7 mouse cellular contexts compared by ENCODE assay signal in genomic region chr5:90640286-90641217, GRCm38 (mm10). TPM values are rescaled to one million over a fixed set of nuclear protein-coding genes. Genes with fewer than 3 reads are reported as not detected.
A peak's percentile ranks its signal among the peaks of the same experiment; 100 is the strongest.
DNase-seq lines count a peak whose midpoint lies in the region; ATAC-seq and TF ChIP-seq lines count a peak whose summit lies in the region.

Rassf6 (minus strand) TSS chr5:90640657.

- peak; percentile 6 for DNase-seq in CD4-positive helper T cell, adult 2 months (ENCODE audit: low read depth, low spot score)
- peak; percentile 14 for DNase-seq in ES-CJ7 (ENCODE audit: low read depth, low spot score)
- DNase-seq in embryonic facial prominence, embryonic 14.5 days (ENCODE audit: low spot score): peak; percentile 57
- peak; percentile 81 to 85 for DNase-seq in lung, adult 18-20 months
- peak; percentile 53 for DNase-seq in ovary, postnatal 36 days (ENCODE audit: low spot score)
- no peak for DNase-seq in c-Kit-positive CD71-positive TER-119-positive erythroid progenitor cells, embryonic 14.5 days (ENCODE audit: low spot score)

- no peak for TF ChIP-seq CTCF in intestine, postnatal 0 days (IDR thresholded peaks at IDR 0.05; ENCODE audit: low read depth)

- H3K4me1 ChIP-seq in embryonic facial prominence, embryonic 14.5 days (ENCODE audit: control insufficient read depth, insufficient read depth, low read length): peaks cover 6% of the 10 kb centered on the region; the same call in 1 of the 2 replicates
- no peaks in the 10 kb centered on the region for H3K4me1 ChIP-seq in intestine, postnatal 0 days (replicated peaks; ENCODE audit: control insufficient read depth, insufficient read depth, low read length)

- no peaks in the 10 kb centered on the region for H3K36me3 ChIP-seq in embryonic facial prominence, embryonic 14.5 days (ENCODE audit: control insufficient read depth, insufficient read depth, low read length)
- no peaks in the 10 kb centered on the region for H3K36me3 ChIP-seq in intestine, postnatal 0 days (ENCODE audit: control insufficient read depth, insufficient read depth)

- no peak within 1 kb of the TSS for H3K27ac ChIP-seq in embryonic facial prominence, embryonic 14.5 days (replicated peaks; ENCODE audit: low read depth, low read length)
- H3K27ac ChIP-seq in intestine, postnatal 0 days (ENCODE audit: low read depth, low read length): peak within 1 kb of the TSS; percentile 90

- H3K9ac ChIP-seq in embryonic facial prominence, embryonic 14.5 days (ENCODE audit: low read depth, low read length): peak within 1 kb of the TSS; percentile 56
- peak within 1 kb of the TSS; percentile 71 for H3K9ac ChIP-seq in intestine, postnatal 0 days (ENCODE audit: low read depth, low read length)

- H3K4me2 ChIP-seq in embryonic facial prominence, embryonic 14.5 days (ENCODE audit: low read depth, low read length): peak within 1 kb of the TSS; percentile 88
- peak within 1 kb of the TSS; percentile 65 for H3K4me2 ChIP-seq in intestine, postnatal 0 days (replicated peaks; ENCODE audit: low read depth)

- no peaks in the 10 kb centered on the region for H3K9me3 ChIP-seq in embryonic facial prominence, embryonic 14.5 days (ENCODE audit: control insufficient read depth, low read length)
- no peaks in the 10 kb centered on the region for H3K9me3 ChIP-seq in intestine, postnatal 0 days (ENCODE audit: control insufficient read depth)

- peak; percentile 92 for ATAC-seq in embryonic facial prominence, embryonic 14.5 days (ENCODE audit: low read depth)
- ATAC-seq in intestine, postnatal 0 days: peak; percentile 96

- peak within 1 kb of the TSS; percentile 44 for H3K4me3 ChIP-seq in embryonic facial prominence, embryonic 14.5 days (ENCODE audit: low read depth, low read length)
- H3K4me3 ChIP-seq in intestine, postnatal 0 days (ENCODE audit: low read depth, low read length): peak within 1 kb of the TSS; percentile 49

- no peaks in the 10 kb centered on the region; the same call in 1 of the 2 replicates for H3K27me3 ChIP-seq in embryonic facial prominence, embryonic 14.5 days (replicated peaks; ENCODE audit: control insufficient read depth, insufficient read depth, low read length)
- H3K27me3 ChIP-seq in intestine, postnatal 0 days (replicated peaks; ENCODE audit: control insufficient read depth, insufficient read depth, low read length): no peaks in the 10 kb centered on the region

- WGBS in embryonic facial prominence, embryonic 14.5 days: 6% methylated on average over 25 of the region's 26 CpGs
- WGBS in intestine, postnatal 0 days: 9% methylated on average over 26 of the region's 26 CpGs

RNA-seq across cellular contexts. Expression of gene Rassf6, which starts in this region (rescaled TPM):
- 2.0 and 2.1 TPM in 2 replicates for polyA plus RNA-seq in embryonic facial prominence, embryonic 14.5 days (2014; fragmentation: Nextera tagmentation; extraction: Ambion mirVana)
- polyA plus RNA-seq in intestine, postnatal 0 days (2015; fragmentation: Nextera tagmentation; extraction: Ambion mirVana): 28.7 and 30.7 TPM in 2 replicates
